Mouse (Mus musculus): ENCODE measurements around the gene Pygb.

DNA sequence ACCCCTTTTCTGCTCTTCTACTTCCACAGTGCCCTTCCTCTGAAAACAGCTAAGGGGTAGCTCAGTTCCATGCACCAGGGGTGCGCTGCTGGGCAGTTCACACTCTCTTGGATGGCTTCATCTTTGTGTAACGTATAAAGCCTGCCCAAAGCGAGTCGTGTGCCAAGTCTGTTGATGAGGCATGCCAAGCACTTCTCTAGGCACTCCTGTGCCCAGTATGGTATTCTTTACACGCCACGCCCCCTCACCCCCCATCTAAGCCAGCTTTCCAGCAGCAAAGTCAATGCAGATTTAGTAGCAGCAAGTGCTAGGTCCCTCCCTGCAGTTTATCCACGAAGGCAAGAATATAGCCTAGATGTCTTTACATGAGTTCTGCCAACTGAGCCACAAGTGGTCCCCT is 48.1 kb downstream of the Pygb start:
- TF ChIP-seq POLR2A (IDR thresholded peaks at IDR 0.05; ENCODE audit: control insufficient read depth, low read depth, low read length) (no peak), CTCF (IDR thresholded peaks at IDR 0.05; ENCODE audit: control insufficient read depth, insufficient read depth, insufficient replicate concordance, low read depth, low read length) (no peak)

All from testis, adult 2 months (tissue).